In genomic region chr2:75633784-75634183, GRCm38 (mm10) we compare ENCODE assay signal across 10 mouse cellular contexts. TPM values are rescaled to one million over a fixed set of nuclear protein-coding genes. Genes with fewer than 3 reads are reported as not detected.
A peak's percentile ranks its signal among the peaks of the same experiment; 100 is the strongest.
DNase-seq lines count a peak whose midpoint lies in the region; ATAC-seq and TF ChIP-seq lines count a peak whose summit lies in the region.
"Had no signal": no experiment of that assay in that cellular context is flagged by ENCODE, and none has a peak within 500 bp of the region (broad histone marks: within the 10 kb centered on the region; RNA-seq: fewer than 3 reads in every experiment).

No protein-coding gene starts in this region.

- H3K4me1 ChIP-seq in lung, adult 2 months (ENCODE audit: control insufficient read depth, insufficient read depth, low read length), result no peaks in the 10 kb centered on the region
- H3K4me1 ChIP-seq in kidney, adult 2 months (ENCODE audit: control insufficient read depth, insufficient read depth, low read length), result peaks cover 12% of the 10 kb centered on the region
- H3K4me1 ChIP-seq in liver, embryonic 15.5 days (replicated peaks), result 0 out of 2 replicates have a peak, but pooled peaks cover 8% of the 10 kb centered on the region
- H3K4me1 ChIP-seq in stomach, postnatal 0 days (replicated peaks; ENCODE audit: control insufficient read depth, insufficient read depth), result peaks cover 2% of the 10 kb centered on the region; the same call in 1 of the 2 replicates

- TF ChIP-seq POLR2A in lung, adult 2 months (IDR thresholded peaks at IDR 0.05; ENCODE audit: borderline replicate concordance, extremely low read depth, low read depth, low read length), result no peak
- TF ChIP-seq POLR2A in kidney, adult 2 months (IDR thresholded peaks at IDR 0.05; ENCODE audit: low read depth, low read length), result no peak

- H3K27ac ChIP-seq in kidney, adult 2 months (ENCODE audit: insufficient read depth, low read depth, low read length), result peak overlapping the region; percentile 84
- no peak overlapping the region for H3K27ac ChIP-seq in liver, embryonic 15.5 days (replicated peaks)
- H3K27ac ChIP-seq in stomach, postnatal 0 days (replicated peaks), result peak overlapping the region; percentile 75
- H3K27ac ChIP-seq: embryonic facial prominence, embryonic 13.5 days; layer of hippocampus, adult 2 months had no signal

- H3K4me2 ChIP-seq in liver, embryonic 15.5 days, result no peak overlapping the region
- H3K4me2 ChIP-seq in stomach, postnatal 0 days (replicated peaks; ENCODE audit: low read depth), result no peak overlapping the region
- H3K4me2 ChIP-seq: embryonic facial prominence, embryonic 13.5 days had no signal

- ATAC-seq in liver, embryonic 15.5 days (ENCODE audit: insufficient read depth), result 0 out of 2 replicates have a peak, but pooled peaks have one; percentile 25
- peak; percentile 68 for ATAC-seq in stomach, postnatal 0 days (ENCODE audit: low FRiP score, low TSS enrichment)
- ATAC-seq in erythroid progenitor cell, adult 5-6 weeks (replicated peaks; ENCODE audit: low FRiP score, poor library complexity, severe bottlenecking), result no peak

- no peaks in the 10 kb centered on the region for H3K9me3 ChIP-seq in liver, embryonic 15.5 days (replicated peaks)
- H3K9me3 ChIP-seq in stomach, postnatal 0 days (ENCODE audit: control insufficient read depth, low read length), result no peaks in the 10 kb centered on the region
- H3K9me3 ChIP-seq: embryonic facial prominence, embryonic 13.5 days had no signal

- H3K9ac ChIP-seq in liver, embryonic 15.5 days, result no peak overlapping the region
- no peak overlapping the region for H3K9ac ChIP-seq in stomach, postnatal 0 days (ENCODE audit: low read length)
- H3K9ac ChIP-seq: embryonic facial prominence, embryonic 13.5 days had no signal

- no peak overlapping the region for H3K4me3 ChIP-seq in lung, adult 2 months (replicated peaks; ENCODE audit: extremely low read depth, low read depth, low read length)
- H3K4me3 ChIP-seq in kidney, adult 2 months (ENCODE audit: insufficient read depth, low read depth, low read length), result no peak overlapping the region
- no peak overlapping the region for H3K4me3 ChIP-seq in liver, embryonic 15.5 days (replicated peaks)
- no peak overlapping the region for H3K4me3 ChIP-seq in stomach, postnatal 0 days (ENCODE audit: low read depth, low read length)
- H3K4me3 ChIP-seq: embryonic facial prominence, embryonic 13.5 days; layer of hippocampus, adult 2 months had no signal

- peak; percentile 58 to 74 for DNase-seq in lung, adult 18-20 months
- DNase-seq in lung, adult 2 months, result no peak
- peak; percentile 77 for DNase-seq in kidney, adult 2 months
- peak; percentile 61 for DNase-seq in stomach, postnatal 0 days (ENCODE audit: low spot score)
- DNase-seq in gastrocnemius, adult 8-10 months (ENCODE audit: low spot score in 2 of 2), result no peak
- DNase-seq in ovary, postnatal 10 days (ENCODE audit: low spot score), result no peak

- WGBS in lung, adult 2 months, result 49% methylated on average over 5 of the region's 5 CpGs
- WGBS in kidney, adult 2 months, result 52% methylated on average over 5 of the region's 5 CpGs
- WGBS in liver, embryonic 15.5 days (ENCODE audit: insufficient replicate concordance), result 71% methylated on average over 5 of the region's 5 CpGs
- WGBS in stomach, postnatal 0 days, result 54% methylated on average over 5 of the region's 5 CpGs

- no peaks in the 10 kb centered on the region for H3K27me3 ChIP-seq in kidney, adult 2 months (replicated peaks; ENCODE audit: control insufficient read depth, insufficient read depth, low read length)
- no peaks in the 10 kb centered on the region; the same call in 1 of the 2 replicates for H3K27me3 ChIP-seq in liver, embryonic 15.5 days
- no peaks in the 10 kb centered on the region for H3K27me3 ChIP-seq in stomach, postnatal 0 days (ENCODE audit: control insufficient read depth, insufficient read depth, low read length)
- H3K27me3 ChIP-seq: embryonic facial prominence, embryonic 13.5 days had no signal

- no peak for TF ChIP-seq CTCF in lung, adult 2 months (IDR thresholded peaks at IDR 0.05; ENCODE audit: insufficient read depth, low read length)
- no peak for TF ChIP-seq CTCF in kidney, adult 2 months (conservative IDR thresholded peaks at IDR 0.05; ENCODE audit: insufficient read depth, insufficient read length, low read depth, low read length)
- no peak for TF ChIP-seq CTCF in stomach, postnatal 0 days (IDR thresholded peaks at IDR 0.05; ENCODE audit: low read depth)

- TF ChIP-seq EP300 in stomach, postnatal 0 days (optimal IDR thresholded peaks at IDR 0.05), result no peak

- H3K36me3 ChIP-seq in kidney, adult 2 months (ENCODE audit: control insufficient read depth, insufficient read depth, low read length), result no peaks in the 10 kb centered on the region
- H3K36me3 ChIP-seq in liver, embryonic 15.5 days (replicated peaks), result no peaks in the 10 kb centered on the region
- H3K36me3 ChIP-seq in stomach, postnatal 0 days (ENCODE audit: control insufficient read depth, insufficient read depth, low read length), result no peaks in the 10 kb centered on the region
- H3K36me3 ChIP-seq: embryonic facial prominence, embryonic 13.5 days had no signal

RNA-seq across cellular contexts. Expression of gene Hnrnpa3, which starts 25.3 kb away (rescaled TPM):
- 17.5 and 36.0 TPM in 2 replicates for polyA plus RNA-seq in lung, adult 2 months (2012; rRNA removed)
- 16.2 and 34.0 TPM in 2 replicates for polyA plus RNA-seq in kidney, adult 2 months (2012; rRNA removed)
- 96.7 and 101 TPM in 2 replicates for polyA plus RNA-seq in liver, embryonic 15.5 days (2015; fragmentation: Nextera tagmentation; extraction: Ambion mirVana)
- 116 and 127 TPM in 2 replicates for polyA plus RNA-seq in stomach, postnatal 0 days (2015; fragmentation: Nextera tagmentation; extraction: Ambion mirVana)
- total RNA-seq in gastrocnemius, adult 8-10 months (2022), result 100 to 1,000 TPM in 2 of 4 experiments, 10 to 100 TPM in 2; 89.8 to 139 (median 106) TPM
- 321 and 355 TPM in 2 replicates for total RNA-seq in erythroid progenitor cell, adult 5-6 weeks (2015; ENCODE audit: low replicate concordance)
- 329 and 477 TPM in 2 replicates for total RNA-seq in erythroid progenitor cell, adult 5-6 weeks (2017; ENCODE audit: low replicate concordance)

Comparison
In these comparisons a context has a peak if more than half of its experiments do, and no peak if none do; other contexts are left out.
1. DNase-seq: peak in lung, adult 18-20 months (2 of 2), kidney, adult 2 months (single experiment) and stomach, postnatal 0 days (single experiment); none in lung, adult 2 months (single experiment), gastrocnemius, adult 8-10 months (0 of 2) and ovary, postnatal 10 days (single experiment).